ENCODE assay signal across 10 mouse cellular contexts in genomic region chr12:3983736-3984135, GRCm38 (mm10). TPM values are rescaled to one million over a fixed set of nuclear protein-coding genes. Genes with fewer than 3 reads are reported as not detected.
A peak's percentile ranks its signal among the peaks of the same experiment; 100 is the strongest.
DNase-seq lines count a peak whose midpoint lies in the region; ATAC-seq and TF ChIP-seq lines count a peak whose summit lies in the region.
"Had no signal": no experiment of that assay in that cellular context is flagged by ENCODE, and none has a peak within 500 bp of the region (broad histone marks: within the 10 kb centered on the region; RNA-seq: fewer than 3 reads in every experiment).

No protein-coding gene starts in this region.

- peak; percentile 72 for DNase-seq in Muller cell, postnatal 12 days (ENCODE audit: inconsistent ontology term)
- DNase-seq in cerebellum, adult 9-10 months, result peak; percentile 92
- DNase-seq in layer of hippocampus, postnatal 36 days, result peak; percentile 59 to 81
- DNase-seq in midbrain, postnatal 0 days (ENCODE audit: low spot score), result peak; percentile 92
- DNase-seq in testis, postnatal 10 days (ENCODE audit: low spot score), result peak; percentile 90

- no peaks in the 10 kb centered on the region for H3K36me3 ChIP-seq in intestine, postnatal 0 days (ENCODE audit: control insufficient read depth, insufficient read depth)
- H3K36me3 ChIP-seq in intestine, embryonic 15.5 days, result no peaks in the 10 kb centered on the region
- peaks cover 8% of the 10 kb centered on the region; the same call in 1 of the 2 replicates for H3K36me3 ChIP-seq in midbrain, postnatal 0 days (ENCODE audit: insufficient read depth, low read length)

- no peak overlapping the region for H3K4me2 ChIP-seq in intestine, postnatal 0 days (replicated peaks; ENCODE audit: low read depth)
- H3K4me2 ChIP-seq in intestine, embryonic 15.5 days (replicated peaks), result no peak overlapping the region
- no peak overlapping the region for H3K4me2 ChIP-seq in midbrain, postnatal 0 days (ENCODE audit: low read depth, low read length, poor library complexity, severe bottlenecking)
- H3K4me2 ChIP-seq: neural tube, embryonic 12.5 days had no signal

- no peak overlapping the region for H3K4me3 ChIP-seq in intestine, postnatal 0 days (ENCODE audit: low read depth, low read length)
- H3K4me3 ChIP-seq in intestine, embryonic 15.5 days (replicated peaks), result no peak overlapping the region
- no peak overlapping the region for H3K4me3 ChIP-seq in midbrain, postnatal 0 days (ENCODE audit: low read depth, low read length)
- H3K4me3 ChIP-seq: erythroblast, embryonic 14.5 days; neural tube, embryonic 12.5 days had no signal

- 0% methylated on average over 1 of the region's 1 CpGs for WGBS in intestine, postnatal 0 days
- 3% methylated on average over 1 of the region's 1 CpGs for WGBS in intestine, embryonic 15.5 days
- WGBS in midbrain, postnatal 0 days, result 3% methylated on average over 1 of the region's 1 CpGs

- no peaks in the 10 kb centered on the region for H3K9me3 ChIP-seq in intestine, postnatal 0 days (ENCODE audit: control insufficient read depth)
- no peaks in the 10 kb centered on the region for H3K9me3 ChIP-seq in intestine, embryonic 15.5 days
- no peaks in the 10 kb centered on the region for H3K9me3 ChIP-seq in midbrain, postnatal 0 days (ENCODE audit: low read length)
- H3K9me3 ChIP-seq: neural tube, embryonic 12.5 days had no signal

- H3K27ac ChIP-seq in intestine, postnatal 0 days (ENCODE audit: low read depth, low read length), result no peak overlapping the region
- no peak overlapping the region for H3K27ac ChIP-seq in intestine, embryonic 15.5 days
- no peak overlapping the region for H3K27ac ChIP-seq in midbrain, postnatal 0 days (ENCODE audit: low read depth, low read length)
- H3K27ac ChIP-seq: neural tube, embryonic 12.5 days had no signal

- peak; percentile 84 for TF ChIP-seq CTCF in intestine, postnatal 0 days (IDR thresholded peaks at IDR 0.05; ENCODE audit: low read depth)
- TF ChIP-seq CTCF in midbrain, postnatal 0 days (IDR thresholded peaks at IDR 0.05), result peak; percentile 86

- H3K4me1 ChIP-seq in intestine, postnatal 0 days (replicated peaks; ENCODE audit: control insufficient read depth, insufficient read depth, low read length), result peaks cover 2% of the 10 kb centered on the region; the same call in 1 of the 2 replicates
- peaks cover 11% of the 10 kb centered on the region for H3K4me1 ChIP-seq in intestine, embryonic 15.5 days (replicated peaks)
- peaks cover 4% of the 10 kb centered on the region; the same call in 1 of the 2 replicates for H3K4me1 ChIP-seq in midbrain, postnatal 0 days (ENCODE audit: insufficient read depth, low read length)

- H3K9ac ChIP-seq in intestine, postnatal 0 days (ENCODE audit: low read depth, low read length), result no peak overlapping the region
- H3K9ac ChIP-seq in intestine, embryonic 15.5 days, result no peak overlapping the region
- no peak overlapping the region for H3K9ac ChIP-seq in midbrain, postnatal 0 days (replicated peaks; ENCODE audit: low read length, poor library complexity, severe bottlenecking)
- H3K9ac ChIP-seq: neural tube, embryonic 12.5 days had no signal

- no peaks in the 10 kb centered on the region for H3K27me3 ChIP-seq in intestine, postnatal 0 days (replicated peaks; ENCODE audit: control insufficient read depth, insufficient read depth, low read length)
- H3K27me3 ChIP-seq in intestine, embryonic 15.5 days (replicated peaks), result no peaks in the 10 kb centered on the region
- no peaks in the 10 kb centered on the region for H3K27me3 ChIP-seq in midbrain, postnatal 0 days (ENCODE audit: insufficient read depth, low read length)

- no peak for ATAC-seq in intestine, postnatal 0 days
- no peak for ATAC-seq in intestine, embryonic 15.5 days
- peak; percentile 31 for ATAC-seq in granulocyte monocyte progenitor cell, adult 5-6 weeks (replicated peaks; ENCODE audit: poor library complexity, severe bottlenecking)
- no peak for ATAC-seq in midbrain, postnatal 0 days (ENCODE audit: low FRiP score)

RNA-seq across cellular contexts. Expression of gene Pomc, which starts 29.0 kb away (rescaled TPM):
- polyA plus RNA-seq in intestine, postnatal 0 days (2015; fragmentation: Nextera tagmentation; extraction: Ambion mirVana), result 1.0 and 1.3 TPM in 2 replicates
- 2.4 and 3.4 TPM in 2 replicates for polyA plus RNA-seq in intestine, embryonic 15.5 days (2015; fragmentation: Nextera tagmentation; extraction: Ambion mirVana)
- not detected in 2 replicates for total RNA-seq in granulocyte monocyte progenitor cell, adult 5-6 weeks (2014; fragmentation: Nextera tagmentation)
- 1.4 and 3.3 TPM in 2 replicates for total RNA-seq in granulocyte monocyte progenitor cell, adult 5-6 weeks (2017)
- 1 to 10 TPM; 1.5 to 1.9 TPM for total RNA-seq in layer of hippocampus, postnatal 36 days (2021)
- total RNA-seq in midbrain, postnatal 0 days (2014; rRNA removed), result 2.2 and 2.4 TPM in 2 replicates
- polyA plus RNA-seq in midbrain, postnatal 0 days (2015; fragmentation: Nextera tagmentation; extraction: Ambion mirVana), result 7.9 and 9.8 TPM in 2 replicates
- polyA plus RNA-seq: erythroblast, embryonic 14.5 days had no signal

RNA-seq across cellular contexts. Expression of gene Efr3b, which starts 55.0 kb away (rescaled TPM):
- polyA plus RNA-seq in intestine, postnatal 0 days (2015; fragmentation: Nextera tagmentation; extraction: Ambion mirVana), result 3.2 and 3.9 TPM in 2 replicates
- polyA plus RNA-seq in intestine, embryonic 15.5 days (2015; fragmentation: Nextera tagmentation; extraction: Ambion mirVana), result 3.0 and 3.2 TPM in 2 replicates
- 0.21 and 0.58 TPM in 2 replicates for total RNA-seq in granulocyte monocyte progenitor cell, adult 5-6 weeks (2014; fragmentation: Nextera tagmentation)
- 0.13 and 0.21 TPM in 2 replicates for total RNA-seq in granulocyte monocyte progenitor cell, adult 5-6 weeks (2017)
- total RNA-seq in layer of hippocampus, postnatal 36 days (2021), result 10 to 100 TPM; 89.9 to 91.7 TPM
- 111 and 117 TPM in 2 replicates for total RNA-seq in midbrain, postnatal 0 days (2014; rRNA removed)
- 30.1 and 32.8 TPM in 2 replicates for polyA plus RNA-seq in midbrain, postnatal 0 days (2015; fragmentation: Nextera tagmentation; extraction: Ambion mirVana)
- polyA plus RNA-seq: erythroblast, embryonic 14.5 days had no signal

Comparison
In these comparisons a context has a peak if more than half of its experiments do, and no peak if none do; other contexts are left out.
1. RNA of gene Efr3b, which starts 55.0 kb away (total RNA-seq): 111 to 117 TPM in midbrain, postnatal 0 days and 89.9 to 91.7 TPM in layer of hippocampus, postnatal 36 days; 0.13 to 0.58 TPM in granulocyte monocyte progenitor cell, adult 5-6 weeks; every median in the first group is over 10 times any median in the second.
2. Peak in every context shown above with its lines, with median percentiles within 50 percentile points of each other: DNase-seq.